Mouse (Mus musculus) heart, adult 8-10 months (tissue): ENCODE results near the gene Gm43951. TPM values are rescaled to one million over a fixed set of nuclear protein-coding genes. Genes with fewer than 3 reads are reported as not detected.
A peak's percentile ranks its signal among the peaks of the same experiment; 100 is the strongest.

ENCODE experiments used
- DNase-seq: peaks from one replicate; pipeline ENCODE4 v3.0.0; 2022; ENCODE audit warnings: low spot score
- total RNA-seq, 4 experiments: library from RNA; stranded (reverse); gene quantifications; 2 replicates each; pipeline ENCODE4 v1.2.4; 2022

Gm43951 gene
- under 1 TPM; 0.11 to 0.53 (median 0.24) TPM for total RNA-seq

GRCm38 (mm10) chr11:72206341-72207203 is at the start of gene Gm43951:
Gm43951 (minus strand) TSS chr11:72206840.
- no peak for DNase-seq

GRCm38 (mm10) chr11:72256441-72256840 is 49.8 kb upstream of the Gm43951 start:
- no peak for DNase-seq

GRCm38 (mm10) chr11:72255629-72256028 is 49.0 kb upstream of the Gm43951 start:
- DNase-seq, result no peak

GRCm38 (mm10) chr11:72245196-72245753 is 38.6 kb upstream of the Gm43951 start:
- no peak for DNase-seq

- DNase-seq, result no peak
Measured at GRCm38 (mm10) chr11:72240062-72240860, 33.6 kb upstream of the Gm43951 start.

- no peak for DNase-seq
Measured at GRCm38 (mm10) chr11:72234013-72234412, 27.4 kb upstream of the Gm43951 start.

- no peak for DNase-seq
Measured at GRCm38 (mm10) chr11:72232991-72233390, 26.4 kb upstream of the Gm43951 start.

GRCm38 (mm10) chr11:72232068-72232467 is 25.4 kb upstream of the Gm43951 start:
- no peak for DNase-seq

- DNase-seq, result no peak
Measured at GRCm38 (mm10) chr11:72228513-72228912, 21.9 kb upstream of the Gm43951 start.

GRCm38 (mm10) chr11:72226901-72227300 is 20.3 kb upstream of the Gm43951 start:
- DNase-seq, result no peak

- no peak for DNase-seq
Measured at GRCm38 (mm10) chr11:72226020-72226791, 19.6 kb upstream of the Gm43951 start.

- DNase-seq, result peak; percentile 66
Measured at GRCm38 (mm10) chr11:72224865-72225264, 18.2 kb upstream of the Gm43951 start.

GRCm38 (mm10) chr11:72223414-72223813 is 16.8 kb upstream of the Gm43951 start:
- no peak for DNase-seq

GRCm38 (mm10) chr11:72221278-72221677 is 14.6 kb upstream of the Gm43951 start:
- DNase-seq, result no peak

GRCm38 (mm10) chr11:72217116-72217515 is 10.5 kb upstream of the Gm43951 start:
- no peak for DNase-seq

- DNase-seq, result peak; percentile 68
Measured at GRCm38 (mm10) chr11:72215410-72215797, 8.8 kb upstream of the Gm43951 start, which contains the start of gene Med31. Med31 (minus strand) TSS chr11:72215592.

GRCm38 (mm10) chr11:72214591-72215409 is 8.2 kb upstream of the Gm43951 start:
- DNase-seq, result peak; percentile 96

GRCm38 (mm10) chr11:72207834-72208377 is 1.3 kb upstream of the Gm43951 start:
- no peak for DNase-seq

- DNase-seq, result peak; percentile 91
Measured at GRCm38 (mm10) chr11:72207204-72207833, 679 bp upstream of the Gm43951 start, which contains the start of the genes 4933427D14Rik and Txndc17. 4933427D14Rik (minus strand) TSS chr11:72207459. Txndc17 (plus strand) TSS chr11:72207547.

GRCm38 (mm10) chr11:72205256-72205655 is 1.4 kb downstream of the Gm43951 start:
- DNase-seq, result no peak
